Mouse (Mus musculus): ENCODE results near the gene Scarf2. TPM values are rescaled to one million over a fixed set of nuclear protein-coding genes. Genes with fewer than 3 reads are reported as not detected.

Gene Scarf2
- polyA plus RNA-seq, 1 experiment from 2014 or later, result 7.2 TPM

DNA sequence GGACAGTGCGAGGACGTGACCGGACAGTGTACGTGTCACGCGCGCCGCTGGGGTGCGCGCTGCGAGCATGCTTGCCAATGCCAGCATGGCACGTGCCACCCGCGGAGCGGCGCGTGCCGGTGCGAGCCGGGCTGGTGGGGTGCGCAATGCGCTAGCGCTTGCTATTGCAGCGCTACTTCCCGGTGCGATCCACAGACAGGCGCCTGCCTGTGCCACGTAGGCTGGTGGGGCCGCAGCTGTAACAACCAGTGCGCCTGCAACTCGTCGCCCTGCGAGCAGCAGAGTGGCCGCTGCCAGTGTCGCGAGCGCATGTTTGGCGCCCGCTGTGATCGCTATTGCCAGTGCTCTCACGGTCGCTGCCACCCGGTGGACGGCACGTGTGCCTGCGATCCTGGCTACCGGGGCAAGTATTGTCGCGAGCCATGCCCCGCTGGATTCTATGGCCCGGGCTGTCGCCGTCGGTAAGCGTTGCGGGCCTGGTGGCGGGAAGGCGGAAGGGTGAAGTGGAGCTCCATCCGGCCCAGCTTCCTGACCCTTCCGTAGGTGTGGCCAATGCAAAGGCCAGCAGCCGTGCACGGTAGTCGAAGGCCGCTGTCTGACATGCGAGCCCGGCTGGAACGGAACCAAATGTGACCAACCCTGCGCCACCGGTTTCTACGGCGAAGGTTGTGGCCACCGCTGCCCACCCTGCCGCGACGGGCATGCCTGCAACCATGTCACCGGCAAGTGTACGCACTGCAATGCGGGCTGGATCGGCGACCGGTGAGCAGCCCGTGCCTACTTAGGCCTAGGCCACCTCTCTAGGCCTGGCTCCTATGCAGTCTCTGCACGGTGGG, 6.0 kb downstream of the Scarf2 start:
- Histone ChIP-seq H3K4me3 (ENCODE audit: low read depth, low read length) (peak overlapping the region; percentile 23), H3K9me3 (ENCODE audit: control insufficient read depth, low read length) (no peaks in the 10 kb centered on the region), H3K4me1 (replicated peaks; ENCODE audit: control insufficient read depth, insufficient read depth, low read length) (peaks cover 20% of the 10 kb centered on the region), H3K4me2 (replicated peaks; ENCODE audit: low read depth, low read length) (peak overlapping the region; percentile 47), H3K27me3 (ENCODE audit: control insufficient read depth, insufficient read depth, low read length) (peaks cover 88% of the 10 kb centered on the region), H3K27ac (ENCODE audit: low read depth, low read length) (no peak overlapping the region), H3K36me3 (ENCODE audit: control insufficient read depth, insufficient read depth, low read length) (no peaks in the 10 kb centered on the region), H3K9ac (ENCODE audit: low read depth, low read length) (no peak overlapping the region)
- ATAC-seq (ENCODE audit: low FRiP score), result no peak
- DNase-seq (ENCODE audit: low spot score), result peak; percentile 58
- 3% methylated on average over 83 of the region's 83 CpGs for WGBS

DNA sequence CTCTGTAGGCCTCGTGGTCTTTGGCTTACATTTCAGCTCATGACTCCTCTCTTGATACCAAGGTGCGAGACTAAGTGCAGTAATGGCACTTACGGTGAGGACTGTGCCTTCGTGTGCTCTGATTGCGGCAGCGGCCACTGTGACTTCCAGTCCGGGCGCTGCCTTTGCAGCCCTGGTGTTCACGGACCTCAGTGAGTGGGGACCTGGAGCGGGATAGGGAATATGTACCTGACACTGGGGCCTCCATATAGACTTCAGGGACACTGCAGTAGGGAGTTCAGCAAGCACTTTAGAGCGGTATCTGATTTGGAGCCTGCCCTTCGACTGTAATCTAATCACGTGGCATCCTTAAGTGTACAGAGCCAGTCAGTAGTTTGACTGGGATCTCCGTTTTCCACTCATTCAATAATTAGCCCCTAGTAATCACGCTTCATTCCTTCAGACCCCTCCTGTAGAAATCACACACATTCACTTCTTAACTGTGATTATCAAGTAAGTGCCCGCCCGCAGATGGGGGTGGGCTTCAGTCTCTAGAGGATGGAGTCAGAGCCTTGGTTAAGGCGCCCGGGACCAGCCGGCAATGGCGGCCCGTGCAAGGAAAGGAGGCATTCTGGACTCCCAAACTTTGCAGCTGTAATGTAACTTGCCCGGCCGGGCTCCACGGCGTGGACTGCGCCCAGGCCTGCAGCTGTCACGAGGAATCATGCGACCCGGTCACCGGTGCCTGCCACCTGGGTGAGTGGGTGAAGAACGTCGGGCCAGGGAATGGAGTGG, 6.8 kb downstream of the Scarf2 start:
- H3K27me3 ChIP-seq (ENCODE audit: control insufficient read depth, insufficient read depth, low read length), result peaks cover 87% of the 10 kb centered on the region
- no peak; the same call in 1 of the 2 replicates for ATAC-seq (ENCODE audit: low FRiP score)
- 9% methylated on average over 33 of the region's 33 CpGs for WGBS
- H3K27ac ChIP-seq (ENCODE audit: low read depth, low read length), result no peak overlapping the region
- H3K9me3 ChIP-seq (ENCODE audit: control insufficient read depth, low read length), result no peaks in the 10 kb centered on the region
- no peak overlapping the region for H3K9ac ChIP-seq (ENCODE audit: low read depth, low read length)
- peaks cover 21% of the 10 kb centered on the region for H3K4me1 ChIP-seq (replicated peaks; ENCODE audit: control insufficient read depth, insufficient read depth, low read length)
- peak overlapping the region; percentile 47 for H3K4me2 ChIP-seq (replicated peaks; ENCODE audit: low read depth, low read length)
- H3K36me3 ChIP-seq (ENCODE audit: control insufficient read depth, insufficient read depth, low read length), result no peaks in the 10 kb centered on the region
- no peak for DNase-seq (ENCODE audit: low spot score)
- H3K4me3 ChIP-seq (ENCODE audit: low read depth, low read length), result peak overlapping the region; percentile 30

DNA sequence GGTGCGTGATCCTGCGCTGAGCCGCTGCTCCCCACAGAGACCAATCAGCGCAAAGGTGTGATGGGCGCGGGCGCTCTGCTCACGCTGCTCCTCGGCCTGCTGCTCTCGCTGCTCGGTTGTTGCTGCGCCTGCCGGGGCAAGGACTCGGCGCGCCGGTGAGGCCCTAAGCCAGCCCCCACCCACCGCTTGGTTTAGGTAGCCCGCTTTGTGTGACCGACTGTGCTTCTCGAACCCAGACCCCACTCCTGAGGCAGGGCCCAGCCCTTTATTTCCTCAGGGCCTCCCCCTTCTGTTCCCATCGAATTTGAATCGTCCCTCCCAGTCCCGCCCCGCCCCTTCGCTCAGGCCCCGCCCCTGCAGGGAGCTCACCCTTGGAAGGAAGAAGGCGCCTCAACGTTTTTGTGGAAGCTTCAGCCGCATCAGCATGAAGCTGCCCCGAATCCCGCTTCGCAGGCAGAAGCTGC, 7.4 kb downstream of the Scarf2 start:
- H3K27me3 ChIP-seq (ENCODE audit: control insufficient read depth, insufficient read depth, low read length), result peaks cover 81% of the 10 kb centered on the region
- H3K27ac ChIP-seq (ENCODE audit: low read depth, low read length), result no peak overlapping the region
- peak overlapping the region; percentile 30 for H3K4me3 ChIP-seq (ENCODE audit: low read depth, low read length)
- WGBS, result 4% methylated on average over 33 of the region's 33 CpGs
- peak overlapping the region; percentile 43 for H3K4me2 ChIP-seq (replicated peaks; ENCODE audit: low read depth, low read length)
- H3K9ac ChIP-seq (ENCODE audit: low read depth, low read length), result no peak overlapping the region
- DNase-seq (ENCODE audit: low spot score) (peak; percentile 68), ATAC-seq (ENCODE audit: low FRiP score) (peak; percentile 15; the same call in 1 of the 2 replicates)
- H3K9me3 ChIP-seq (ENCODE audit: control insufficient read depth, low read length), result no peaks in the 10 kb centered on the region
- no peaks in the 10 kb centered on the region for H3K36me3 ChIP-seq (ENCODE audit: control insufficient read depth, insufficient read depth, low read length)
- peaks cover 21% of the 10 kb centered on the region for H3K4me1 ChIP-seq (replicated peaks; ENCODE audit: control insufficient read depth, insufficient read depth, low read length)

DNA sequence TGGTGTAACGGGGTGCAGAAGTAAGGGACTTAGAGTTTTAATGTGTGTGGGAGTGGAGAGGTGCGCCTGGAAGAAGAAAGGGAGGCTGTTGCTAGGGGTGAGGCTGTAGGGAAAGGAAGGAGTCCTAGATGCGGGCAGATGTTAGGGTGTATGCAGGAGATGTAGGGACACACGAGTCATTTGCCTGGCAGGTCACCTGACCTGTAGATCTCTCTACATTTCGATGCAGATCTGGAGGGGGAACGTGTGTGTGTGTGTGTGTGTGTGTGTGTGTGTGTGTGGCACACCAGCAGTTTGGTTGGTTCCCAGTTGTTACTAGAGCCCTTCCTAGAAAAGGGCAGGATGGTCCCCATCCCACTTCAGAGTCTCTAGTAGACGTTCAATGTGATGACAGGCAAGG, 7.9 kb downstream of the Scarf2 start:
- no peak overlapping the region for H3K9ac ChIP-seq (ENCODE audit: low read depth, low read length)
- no peak overlapping the region for H3K27ac ChIP-seq (ENCODE audit: low read depth, low read length)
- DNase-seq (ENCODE audit: low spot score), result peak; percentile 40
- 14% methylated on average over 6 of the region's 7 CpGs for WGBS
- peaks cover 77% of the 10 kb centered on the region for H3K27me3 ChIP-seq (ENCODE audit: control insufficient read depth, insufficient read depth, low read length)
- no peaks in the 10 kb centered on the region for H3K9me3 ChIP-seq (ENCODE audit: control insufficient read depth, low read length)
- H3K4me2 ChIP-seq (replicated peaks; ENCODE audit: low read depth, low read length), result no peak overlapping the region; the same call in 1 of the 2 replicates
- H3K36me3 ChIP-seq (ENCODE audit: control insufficient read depth, insufficient read depth, low read length), result no peaks in the 10 kb centered on the region
- no peak overlapping the region for H3K4me3 ChIP-seq (ENCODE audit: low read depth, low read length)
- ATAC-seq (ENCODE audit: low FRiP score), result no peak
- H3K4me1 ChIP-seq (replicated peaks; ENCODE audit: control insufficient read depth, insufficient read depth, low read length), result peaks cover 21% of the 10 kb centered on the region

DNA sequence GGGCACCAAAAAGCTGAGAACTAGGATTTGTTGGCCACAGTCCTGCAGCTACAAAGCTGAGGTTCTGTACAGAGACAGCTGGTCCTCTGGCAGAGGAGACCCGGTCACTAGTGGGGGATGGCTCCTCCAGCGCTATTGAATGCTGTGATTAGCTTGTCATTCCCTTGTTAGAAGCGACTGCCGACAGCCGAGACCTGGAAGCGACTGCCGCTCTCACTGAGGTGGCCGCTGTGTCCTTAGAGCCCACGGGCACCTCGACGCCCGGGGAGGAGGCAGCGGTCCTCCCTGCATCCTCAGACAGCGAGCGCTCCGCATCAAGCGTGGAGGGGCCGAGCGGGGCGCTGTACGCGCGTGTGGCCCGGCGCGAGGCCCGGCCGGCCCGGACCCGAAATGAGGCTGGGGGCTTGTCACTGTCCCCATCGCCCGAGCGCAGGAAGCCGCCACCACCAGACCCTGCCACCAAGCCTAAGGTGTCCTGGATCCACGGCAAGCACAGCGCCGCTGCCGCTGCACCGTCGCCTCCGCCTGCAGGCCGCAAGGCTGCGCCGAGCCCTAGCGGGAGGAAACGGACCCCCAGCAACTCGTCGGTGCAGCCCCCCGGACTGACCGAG, 9.6 kb downstream of the Scarf2 start:
- Histone ChIP-seq H3K36me3 (ENCODE audit: control insufficient read depth, insufficient read depth, low read length) (no peaks in the 10 kb centered on the region), H3K27ac (ENCODE audit: low read depth, low read length) (peak overlapping the region; percentile 51), H3K9ac (ENCODE audit: low read depth, low read length) (peak overlapping the region; percentile 81), H3K4me3 (ENCODE audit: low read depth, low read length) (peak overlapping the region; percentile 55), H3K4me2 (replicated peaks; ENCODE audit: low read depth, low read length) (peak overlapping the region; percentile 99), H3K9me3 (ENCODE audit: control insufficient read depth, low read length) (no peaks in the 10 kb centered on the region), H3K27me3 (ENCODE audit: control insufficient read depth, insufficient read depth, low read length) (peaks cover 66% of the 10 kb centered on the region), H3K4me1 (replicated peaks; ENCODE audit: control insufficient read depth, insufficient read depth, low read length) (peaks cover 21% of the 10 kb centered on the region)
- WGBS, result 4% methylated on average over 49 of the region's 50 CpGs
- ATAC-seq (ENCODE audit: low FRiP score) (peak; percentile 48), DNase-seq (ENCODE audit: low spot score) (peak; percentile 70)

DNA sequence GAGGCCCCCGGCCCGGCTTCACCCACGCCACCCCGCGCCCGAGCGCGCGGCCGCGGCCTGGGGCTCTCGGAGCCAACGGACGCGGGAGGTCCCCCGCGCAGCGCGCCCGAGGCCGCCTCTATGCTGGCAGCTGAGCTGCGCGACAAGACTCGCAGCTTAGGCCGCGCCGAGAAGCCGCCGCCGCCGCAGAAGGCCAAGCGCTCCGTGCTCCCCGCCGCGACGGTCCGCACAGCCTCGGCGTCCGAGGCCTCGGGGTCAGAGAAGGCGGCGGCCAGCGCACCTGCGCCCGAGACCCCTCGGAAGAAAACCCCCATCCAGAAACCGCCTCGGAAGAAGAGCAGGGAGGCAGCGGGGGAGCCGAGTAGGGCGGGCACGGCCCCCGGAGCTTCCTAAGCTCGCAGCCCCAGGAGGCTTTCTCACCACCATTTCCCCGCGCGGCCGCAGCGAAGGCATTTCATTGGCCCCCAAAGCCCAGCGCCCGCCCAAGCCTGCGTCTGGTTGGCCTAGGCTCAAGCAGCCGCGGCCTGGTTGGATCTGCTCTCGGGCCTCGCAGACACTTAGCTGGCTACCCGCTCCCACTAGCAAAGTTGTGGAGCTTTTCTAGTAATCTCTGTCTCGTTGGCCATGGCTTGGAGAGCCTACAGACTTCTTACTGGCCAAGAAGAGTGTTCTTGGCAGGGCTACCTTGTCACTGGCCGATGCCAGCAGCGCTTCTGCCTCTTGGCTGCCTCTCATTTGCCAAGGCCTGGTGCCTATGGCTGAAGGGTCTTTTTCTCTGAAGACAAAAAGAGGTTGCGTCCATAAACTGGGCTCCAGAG, 10.3 kb downstream of the Scarf2 start:
- Histone ChIP-seq H3K4me3 (ENCODE audit: low read depth, low read length) (peak overlapping the region; percentile 55), H3K4me2 (replicated peaks; ENCODE audit: low read depth, low read length) (peak overlapping the region; percentile 99), H3K9me3 (ENCODE audit: control insufficient read depth, low read length) (no peaks in the 10 kb centered on the region), H3K36me3 (ENCODE audit: control insufficient read depth, insufficient read depth, low read length) (no peaks in the 10 kb centered on the region), H3K27ac (ENCODE audit: low read depth, low read length) (peak overlapping the region; percentile 51), H3K4me1 (replicated peaks; ENCODE audit: control insufficient read depth, insufficient read depth, low read length) (peaks cover 21% of the 10 kb centered on the region), H3K9ac (ENCODE audit: low read depth, low read length) (peak overlapping the region; percentile 81), H3K27me3 (ENCODE audit: control insufficient read depth, insufficient read depth, low read length) (peaks cover 58% of the 10 kb centered on the region)
- DNase-seq (ENCODE audit: low spot score) (peak; percentile 93), ATAC-seq (ENCODE audit: low FRiP score) (peak; percentile 84)
- whole genome bisulfite sequencing, result 3% methylated on average over 72 of the region's 73 CpGs

DNA sequence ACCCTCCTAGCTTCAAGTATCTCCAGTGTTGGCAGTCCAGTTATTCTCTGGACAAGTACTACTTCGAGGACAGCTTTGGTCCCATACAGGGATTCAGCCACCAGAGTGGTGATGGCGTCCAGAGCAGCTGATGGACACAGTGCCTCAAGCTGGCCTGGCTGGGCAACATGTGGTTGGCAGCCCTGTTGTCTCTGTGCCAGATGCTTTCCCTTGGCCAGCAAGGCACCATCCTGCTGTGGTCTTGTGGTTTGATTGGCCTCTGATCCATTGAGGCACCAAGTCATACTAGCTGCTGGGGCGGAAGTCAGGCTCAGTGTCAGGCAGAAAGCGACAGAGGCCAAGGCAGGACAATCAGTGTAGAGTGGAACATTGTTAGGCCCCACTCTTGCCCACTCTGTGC, 12.0 kb downstream of the Scarf2 start:
- WGBS, result 69% methylated on average over 4 of the region's 4 CpGs
- no peak overlapping the region for H3K4me2 ChIP-seq (replicated peaks; ENCODE audit: low read depth, low read length)
- DNase-seq (ENCODE audit: low spot score), result no peak
- no peak overlapping the region for H3K27ac ChIP-seq (ENCODE audit: low read depth, low read length)
- no peak overlapping the region for H3K4me3 ChIP-seq (ENCODE audit: low read depth, low read length)
- H3K9ac ChIP-seq (ENCODE audit: low read depth, low read length), result no peak overlapping the region
- H3K36me3 ChIP-seq (ENCODE audit: control insufficient read depth, insufficient read depth, low read length), result no peaks in the 10 kb centered on the region
- no peaks in the 10 kb centered on the region for H3K9me3 ChIP-seq (ENCODE audit: control insufficient read depth, low read length)
- ATAC-seq (ENCODE audit: low FRiP score), result no peak
- peaks cover 44% of the 10 kb centered on the region for H3K27me3 ChIP-seq (ENCODE audit: control insufficient read depth, insufficient read depth, low read length)
- peaks cover 12% of the 10 kb centered on the region for H3K4me1 ChIP-seq (replicated peaks; ENCODE audit: control insufficient read depth, insufficient read depth, low read length)

DNA sequence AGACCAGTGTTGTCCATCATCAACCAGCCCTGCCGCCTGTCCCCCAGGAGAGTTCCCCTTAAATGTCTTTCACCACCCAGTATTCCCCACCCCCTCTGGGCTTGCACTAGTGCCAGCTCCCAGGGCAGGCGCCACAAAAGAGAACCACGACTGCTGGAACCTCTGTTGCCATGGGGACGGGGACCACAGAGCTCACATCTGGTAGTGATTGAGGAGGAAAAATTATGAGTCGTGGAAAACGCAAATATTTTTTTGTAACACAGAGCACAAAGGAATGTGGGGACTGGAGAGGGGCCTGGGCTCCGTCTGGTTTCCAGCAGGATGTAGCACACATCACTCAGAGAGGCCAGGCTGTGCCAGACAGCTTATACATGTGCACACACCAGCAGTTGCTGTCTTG, 12.6 kb downstream of the Scarf2 start:
- H3K27me3 ChIP-seq (ENCODE audit: control insufficient read depth, insufficient read depth, low read length), result peaks cover 40% of the 10 kb centered on the region
- no peaks in the 10 kb centered on the region for H3K36me3 ChIP-seq (ENCODE audit: control insufficient read depth, insufficient read depth, low read length)
- H3K4me1 ChIP-seq (replicated peaks; ENCODE audit: control insufficient read depth, insufficient read depth, low read length), result peaks cover 10% of the 10 kb centered on the region
- no peak overlapping the region for H3K9ac ChIP-seq (ENCODE audit: low read depth, low read length)
- 0 out of 2 replicates have a peak overlapping the region, but pooled peaks have one; percentile 10 for H3K27ac ChIP-seq (ENCODE audit: low read depth, low read length)
- no peak overlapping the region for H3K4me3 ChIP-seq (ENCODE audit: low read depth, low read length)
- WGBS, result 22% methylated on average over 7 of the region's 7 CpGs
- no peaks in the 10 kb centered on the region for H3K9me3 ChIP-seq (ENCODE audit: control insufficient read depth, low read length)
- ATAC-seq (ENCODE audit: low FRiP score), result no peak
- DNase-seq (ENCODE audit: low spot score), result peak; percentile 57
- H3K4me2 ChIP-seq (replicated peaks; ENCODE audit: low read depth, low read length), result no peak overlapping the region
